Mouse (Mus musculus): ENCODE data around the gene Mipep.

Gene Mipep

DNA sequence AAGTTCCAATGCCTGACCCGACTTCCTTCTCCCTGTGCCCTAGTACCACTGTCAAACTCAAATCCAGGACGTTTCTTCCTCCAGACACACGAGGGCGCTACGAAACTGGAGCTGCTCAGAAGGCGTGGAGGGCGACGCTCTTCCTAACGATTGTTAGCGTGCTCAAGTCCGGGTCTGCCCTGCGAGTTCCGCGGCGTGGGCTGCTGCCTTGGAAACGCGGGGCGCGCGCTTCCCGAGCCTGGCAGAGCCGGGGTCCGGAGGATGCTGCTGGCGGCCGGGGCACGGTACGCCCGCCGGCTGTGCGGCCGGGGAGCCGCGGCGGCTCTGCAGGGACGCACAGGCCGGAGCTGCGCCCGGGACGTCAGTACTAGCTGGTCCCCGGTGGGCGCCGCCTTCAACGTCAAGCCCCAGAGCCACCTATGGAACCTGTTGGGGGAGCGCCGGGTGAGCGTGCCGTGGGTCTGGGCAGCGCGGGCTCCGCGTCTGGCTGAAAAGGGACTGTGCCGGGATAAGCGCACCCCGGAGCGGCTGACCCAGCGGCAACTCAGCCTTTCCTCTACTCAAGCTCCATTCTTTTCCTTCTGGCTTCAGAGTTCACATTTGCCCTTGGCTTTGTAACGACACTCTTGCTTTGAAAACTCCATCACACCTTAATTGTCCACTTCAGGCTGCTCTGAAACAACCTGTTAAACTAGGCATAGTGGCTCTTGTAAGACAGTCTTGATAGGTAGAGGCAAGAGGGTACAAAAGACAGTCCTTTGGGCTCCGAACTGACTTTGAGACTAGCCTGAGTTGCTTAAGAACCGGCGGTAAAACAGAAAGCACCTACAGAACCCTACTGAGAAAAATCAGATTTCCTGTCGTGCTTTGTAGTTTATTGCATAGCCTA lies at the start of gene Mipep:
Mipep (plus strand) TSS at position 147 of the 889 bp plus-strand sequence.
- DNase-seq, result peak; percentile 93

DNA sequence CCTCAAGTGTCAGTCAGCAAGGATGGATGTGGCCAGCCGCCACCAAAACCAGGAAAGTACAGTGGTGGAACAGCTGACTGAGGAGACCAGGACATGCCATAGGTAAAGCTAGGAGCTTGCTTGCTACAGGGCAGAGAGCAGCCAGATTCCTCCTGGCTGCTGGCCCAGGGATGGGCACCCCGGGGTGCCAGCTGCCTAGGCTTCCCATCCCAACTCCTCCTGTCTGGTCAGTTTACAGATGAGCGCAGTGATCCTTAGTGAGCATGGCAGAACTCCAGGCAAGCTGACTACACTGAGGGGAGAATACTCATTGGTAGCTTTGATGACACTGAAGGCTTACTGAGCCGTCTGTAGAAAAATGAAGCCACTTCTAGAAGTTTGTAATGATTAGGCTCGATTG lies 49.2 kb upstream of the Mipep start:
- DNase-seq, result no peak

DNA sequence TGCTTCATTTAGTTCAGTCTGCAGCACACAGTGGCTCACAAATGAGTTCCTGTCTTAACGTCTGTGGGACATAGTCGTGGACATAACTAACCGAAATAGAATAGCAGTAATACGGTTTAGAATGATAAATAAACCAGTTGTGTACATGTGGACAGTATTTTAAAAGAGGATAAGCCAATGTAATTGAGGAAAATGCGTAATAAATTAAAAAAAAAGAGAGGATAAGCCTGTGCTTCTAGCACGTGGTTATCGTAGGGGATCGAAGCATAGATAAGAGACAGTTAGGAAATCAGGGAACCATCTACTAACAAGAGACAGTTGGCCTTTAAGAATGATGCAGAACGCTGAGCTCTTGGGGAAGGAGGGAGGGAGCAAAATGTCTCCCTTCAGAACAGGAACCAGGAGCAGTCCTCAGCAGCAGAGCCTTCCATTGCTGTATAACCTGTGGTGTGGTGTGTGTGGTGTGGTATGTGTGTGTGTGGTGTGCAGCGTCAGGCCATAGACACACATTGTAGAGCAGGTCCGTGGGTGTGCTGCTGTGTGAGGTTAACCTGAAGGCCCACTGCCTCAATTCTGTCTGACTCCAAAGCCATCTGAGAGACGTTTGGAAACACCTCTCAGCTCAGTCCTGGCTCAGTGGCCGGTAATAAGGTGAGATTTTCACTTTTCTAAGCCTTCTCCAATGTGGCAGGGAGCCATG lies 48.4 kb upstream of the Mipep start:
- DNase-seq, result no peak

DNA sequence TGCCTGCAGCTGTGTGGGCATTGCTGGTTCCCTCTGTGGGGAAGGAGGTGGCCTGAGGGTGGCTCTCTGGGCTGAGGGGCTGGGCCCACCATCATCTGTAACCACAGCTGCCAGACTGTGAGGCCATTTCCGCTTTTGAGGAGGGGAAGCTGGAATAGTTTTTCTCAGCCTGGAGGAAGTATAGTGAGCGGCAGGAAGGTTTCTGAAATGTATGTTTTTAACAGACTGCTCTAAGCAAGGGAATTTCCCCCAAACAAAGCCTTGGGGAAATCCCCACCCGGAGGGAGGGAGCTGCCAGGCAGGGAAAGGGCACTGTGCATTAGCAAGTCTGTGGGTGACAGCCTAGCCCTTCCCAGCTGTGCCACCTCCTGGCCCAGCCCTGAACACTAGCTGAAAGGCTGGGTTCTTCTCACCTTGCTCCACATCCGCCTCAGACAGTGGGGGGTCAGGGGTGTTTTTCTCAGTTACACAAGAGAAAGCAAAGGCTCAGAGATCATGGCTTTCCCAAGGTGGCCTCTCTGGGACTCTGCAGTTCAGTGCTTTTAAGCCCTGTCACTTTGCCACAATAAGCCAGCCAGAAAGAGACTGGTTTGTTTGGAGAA lies 47.7 kb upstream of the Mipep start:
- DNase-seq, result peak; percentile 69

DNA sequence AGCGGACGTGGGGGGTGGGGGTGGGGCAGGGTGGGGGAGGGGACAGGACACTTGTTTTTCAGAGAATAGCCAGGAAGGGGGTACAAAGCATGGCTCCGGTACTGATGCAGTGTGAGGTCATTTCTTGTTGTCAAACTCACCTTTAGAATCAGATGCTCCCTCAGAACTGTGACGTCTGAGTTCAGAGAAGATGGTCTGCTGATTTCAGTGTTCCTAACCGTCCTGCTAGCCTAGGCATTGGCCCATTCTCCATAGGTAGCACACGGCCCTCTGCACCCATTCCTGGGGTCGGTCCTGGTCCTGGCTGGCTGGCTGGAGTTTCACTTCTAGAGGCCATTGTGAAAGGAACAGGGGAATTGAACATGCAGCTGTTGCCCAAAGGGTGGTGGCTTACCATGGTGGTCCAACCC lies 47.2 kb upstream of the Mipep start:
- no peak for DNase-seq

- peak; percentile 71 for DNase-seq
Measured at GRCm38 (mm10) chr14:60738434-60738938, 45.9 kb upstream of the Mipep start.

DNA sequence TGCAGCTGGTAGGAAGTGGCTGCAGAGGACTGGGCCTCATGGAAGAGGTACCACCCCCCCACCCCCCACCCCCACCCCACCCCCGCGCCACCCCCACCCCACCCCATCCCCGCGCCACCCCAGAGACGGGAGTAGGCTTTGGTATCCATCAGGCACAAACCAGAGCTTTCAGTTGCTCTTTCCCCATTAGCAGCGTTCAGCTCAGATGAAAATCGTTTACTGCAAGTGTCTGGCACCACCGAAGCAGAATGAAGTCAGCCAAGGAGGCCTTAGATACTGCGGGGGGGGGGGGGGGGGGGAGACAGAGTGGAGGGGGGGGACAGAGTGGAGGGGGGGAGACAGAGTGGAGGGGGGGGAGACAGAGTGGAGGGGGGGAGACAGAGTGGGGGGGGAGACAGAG lies 45.2 kb upstream of the Mipep start:
- DNase-seq, result no peak

- DNase-seq, result peak; percentile 50
Measured at GRCm38 (mm10) chr14:60739616-60740015, 44.8 kb upstream of the Mipep start.

GRCm38 (mm10) chr14:60740507-60740906 lies 43.9 kb upstream of the Mipep start:
- DNase-seq, result no peak

GRCm38 (mm10) chr14:60741033-60741432 lies 43.3 kb upstream of the Mipep start:
- DNase-seq, result no peak

- DNase-seq, result no peak
Measured at GRCm38 (mm10) chr14:60741490-60741981, 42.8 kb upstream of the Mipep start.

- DNase-seq, result no peak
Measured at GRCm38 (mm10) chr14:60743681-60744080, 40.7 kb upstream of the Mipep start.

DNA sequence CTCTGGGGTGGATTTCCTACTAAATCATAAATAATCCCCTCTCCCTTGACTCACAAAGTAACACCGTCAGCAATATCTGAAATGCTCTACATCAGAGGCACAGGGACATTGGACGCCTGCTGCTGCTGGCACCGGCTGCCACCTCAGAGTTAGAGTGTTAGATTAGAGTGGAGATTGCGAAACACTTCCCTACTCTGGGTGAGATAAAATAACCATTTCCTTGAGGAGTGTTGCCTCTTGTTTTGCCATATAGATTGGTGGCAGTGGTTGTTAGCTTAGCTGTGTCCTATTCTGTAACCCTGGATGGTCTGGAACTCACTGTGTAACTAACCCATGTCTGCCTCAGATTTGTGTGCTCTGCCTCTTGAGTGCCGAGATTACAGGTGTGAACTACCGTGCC lies 39.2 kb upstream of the Mipep start:
- peak; percentile 74 for DNase-seq

GRCm38 (mm10) chr14:60746141-60746540 lies 38.2 kb upstream of the Mipep start:
- no peak for DNase-seq

GRCm38 (mm10) chr14:60747154-60747870 lies 37.1 kb upstream of the Mipep start:
- no peak for DNase-seq

DNA sequence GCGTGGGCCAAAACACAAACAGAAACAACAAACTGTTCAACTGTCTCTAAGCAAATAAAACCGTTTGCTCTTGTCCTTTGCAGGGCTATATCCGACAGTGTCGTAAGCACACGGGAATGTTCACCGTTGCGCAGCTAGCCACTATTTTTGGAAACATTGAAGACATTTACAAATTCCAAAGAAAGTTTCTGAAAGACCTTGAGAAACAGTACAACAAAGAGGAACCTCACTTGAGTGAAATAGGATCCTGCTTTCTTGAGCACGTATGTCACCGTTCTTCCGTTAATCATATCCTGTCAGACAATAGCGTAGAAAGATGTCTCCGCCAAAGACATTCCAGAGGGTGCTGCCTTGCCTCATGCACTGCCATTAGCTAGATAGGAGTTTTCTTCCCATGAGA lies 34.5 kb upstream of the Mipep start:
- no peak for DNase-seq

DNA sequence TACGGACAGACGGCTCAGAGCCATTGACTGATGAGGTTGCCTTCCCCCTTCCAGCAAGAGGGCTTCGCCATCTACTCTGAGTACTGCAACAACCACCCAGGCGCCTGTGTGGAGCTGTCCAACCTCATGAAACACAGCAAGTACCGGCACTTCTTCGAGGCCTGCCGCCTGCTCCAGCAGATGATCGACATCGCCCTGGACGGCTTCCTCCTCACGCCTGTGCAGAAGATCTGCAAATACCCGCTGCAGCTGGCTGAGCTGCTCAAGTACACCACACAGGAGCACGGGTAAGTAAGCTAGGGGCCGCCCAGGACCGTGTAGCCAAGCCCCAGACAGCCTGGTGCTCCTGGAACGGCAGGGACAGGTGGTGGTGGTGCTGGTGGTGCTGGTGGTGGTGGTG lies 32.8 kb upstream of the Mipep start:
- no peak for DNase-seq

GRCm38 (mm10) chr14:60752892-60753800 lies 31.2 kb upstream of the Mipep start:
- no peak for DNase-seq

DNA sequence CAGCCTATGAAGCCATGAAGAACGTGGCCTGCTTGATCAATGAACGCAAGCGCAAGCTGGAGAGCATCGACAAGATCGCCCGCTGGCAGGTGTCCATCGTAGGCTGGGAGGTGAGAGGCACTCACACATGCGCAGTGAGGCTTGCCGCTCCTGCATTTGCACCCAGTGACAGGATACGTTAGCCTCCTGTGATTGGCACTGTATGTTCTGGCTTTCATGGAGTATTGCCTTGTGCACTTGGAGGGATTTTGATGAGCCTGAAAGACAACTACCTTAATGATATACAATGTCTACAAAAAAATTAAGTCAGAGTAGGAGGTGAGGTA lies 30.6 kb upstream of the Mipep start:
- no peak for DNase-seq

- no peak for DNase-seq
Measured at GRCm38 (mm10) chr14:60754656-60755055, 29.7 kb upstream of the Mipep start.

GRCm38 (mm10) chr14:60756271-60756670 lies 28.1 kb upstream of the Mipep start:
- DNase-seq, result no peak

- peak; percentile 60 for DNase-seq
Measured at GRCm38 (mm10) chr14:60757265-60757664, 27.1 kb upstream of the Mipep start.
